Mouse (Mus musculus) mouse trophoblast stem cell (cell line): ENCODE data around the gene Rfx2.

Source experiments
- in situ Hi-C, 2 experiments: fragments of 300-500 bp; cut with MseI, MboI; formaldehyde crosslinking; loops; 2 replicates in 1 of 2; 3 replicates in 1 of 2; pipeline ENCODE4 v1.15.1; 2025

Gene Rfx2

DNA sequence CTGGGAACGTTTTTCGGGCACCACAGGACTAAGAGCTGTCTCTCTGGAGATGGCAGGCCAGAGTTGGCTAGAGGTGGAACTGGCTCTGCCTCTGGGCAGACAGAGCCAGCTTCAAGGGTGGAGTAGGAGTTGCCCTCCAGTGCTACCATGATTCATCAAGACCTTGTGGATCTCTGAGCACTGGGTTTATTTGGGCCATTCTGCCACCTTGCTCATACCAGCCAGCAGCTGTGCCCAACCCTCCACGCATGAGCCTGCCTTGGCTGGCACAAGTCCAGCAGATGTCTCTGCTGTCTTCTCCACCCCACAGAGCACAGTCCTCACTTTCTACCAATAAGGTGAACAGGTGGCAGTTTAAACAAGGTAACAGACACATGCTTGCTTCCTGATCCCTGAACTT, 41.9 kb downstream of the Rfx2 start:
- in situ Hi-C loops = no loop called here

DNA sequence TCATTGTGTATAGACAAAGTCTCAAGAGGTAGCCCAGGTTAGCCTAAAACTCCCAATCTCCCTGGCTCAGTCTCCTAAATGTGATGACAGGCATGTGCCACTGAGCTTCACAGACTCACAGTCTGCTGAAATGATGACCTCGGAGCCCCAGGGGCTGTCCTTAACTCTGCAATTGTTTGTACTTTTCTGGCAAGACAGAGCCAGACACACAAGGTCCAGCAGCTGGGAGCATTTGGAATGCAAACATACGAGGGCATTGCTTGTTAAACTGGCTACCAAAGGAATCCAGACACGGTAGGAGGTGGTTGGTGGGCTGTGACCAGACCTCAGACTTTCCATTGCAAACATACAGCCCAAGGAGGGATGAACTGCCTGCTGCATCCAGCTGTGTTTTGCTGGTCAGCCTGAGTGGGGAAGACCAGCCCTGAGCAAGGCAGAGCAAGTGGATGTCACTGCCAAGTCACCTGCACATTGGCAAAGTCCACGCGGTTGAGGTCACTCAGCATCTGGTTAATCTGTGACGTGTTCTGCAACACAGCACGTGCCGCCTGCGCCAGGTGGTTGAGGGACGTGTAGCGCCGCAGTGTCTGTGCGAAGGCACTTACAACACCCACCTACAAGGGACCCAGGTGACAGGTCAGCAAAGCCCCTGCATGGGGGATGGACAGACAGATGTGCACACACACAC, 50.4 kb downstream of the Rfx2 start:
- in situ Hi-C loops = no loop called here

DNA sequence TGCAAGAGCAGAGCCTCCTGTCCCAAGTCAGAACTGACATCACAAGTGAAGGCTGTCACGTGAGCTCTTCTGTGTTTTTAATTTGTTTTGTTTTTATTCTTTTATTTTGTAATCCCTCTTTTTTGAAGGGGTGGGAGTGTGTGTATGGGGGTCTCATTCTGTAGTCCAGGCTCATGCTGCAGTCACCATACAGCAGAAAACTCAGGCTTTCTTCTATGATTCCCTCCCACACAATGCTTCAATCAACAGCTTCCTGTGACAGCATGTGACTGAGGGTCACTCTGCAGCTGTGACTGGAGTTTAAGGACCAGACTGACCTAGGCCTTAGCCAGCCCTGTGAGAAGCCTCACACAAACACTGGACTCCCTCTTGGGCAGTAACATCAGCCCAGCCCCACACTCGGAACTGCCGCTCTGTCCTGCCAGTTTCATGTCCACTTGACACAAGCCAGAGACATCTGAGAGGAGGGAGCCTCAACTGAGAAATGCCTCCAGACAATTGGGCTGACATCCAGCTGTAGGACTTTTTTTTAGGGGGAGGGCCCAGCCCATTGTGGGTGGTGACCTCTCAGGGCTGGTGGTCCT, 51.9 kb downstream of the Rfx2 start:
- in situ Hi-C loops = no loop called here

DNA sequence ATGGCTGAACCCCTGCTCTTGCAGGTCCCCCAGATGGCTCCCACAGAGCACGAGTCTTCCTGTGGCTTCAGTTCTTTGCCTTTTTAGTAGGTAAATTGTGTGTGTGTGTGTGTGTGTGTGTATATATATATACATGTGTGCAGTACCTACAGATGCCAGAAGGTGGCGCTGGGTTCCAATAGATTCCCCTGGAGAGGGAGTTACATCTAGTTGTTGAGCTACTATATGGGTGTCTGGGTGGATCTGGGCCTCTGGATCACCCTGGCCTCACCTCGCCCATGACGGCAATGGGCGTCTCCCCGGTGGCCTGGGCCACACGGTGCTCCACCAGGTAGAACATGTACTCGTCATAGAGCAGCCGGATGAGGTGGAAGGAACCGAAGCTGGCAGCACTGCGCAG, 53.2 kb downstream of the Rfx2 start:
- in situ Hi-C loops = no loop called here

DNA sequence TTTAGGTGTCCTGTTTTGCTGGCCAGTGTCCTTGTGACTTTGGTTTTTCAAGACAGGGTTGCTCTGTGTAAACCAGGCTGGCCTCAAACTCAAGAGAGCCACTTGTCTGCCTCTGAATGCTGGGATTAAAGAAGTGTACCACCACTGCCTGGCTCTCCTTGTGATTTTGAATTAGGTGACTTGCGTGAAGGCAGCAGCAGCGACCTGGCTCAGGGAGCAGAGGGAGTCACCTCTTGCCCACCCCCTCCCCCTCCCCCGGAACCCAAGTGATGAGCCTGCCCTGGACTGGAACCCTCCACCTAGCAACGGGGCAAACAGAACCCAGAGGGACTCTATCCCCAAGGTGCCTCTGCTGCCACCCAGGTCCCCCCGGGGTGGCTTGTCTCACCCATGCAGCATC, 60.9 kb downstream of the Rfx2 start, which contains the start of gene Prr22:
Gene Prr22, plus strand, starts transcription at position 301 of the 400 bp plus-strand sequence.
- in situ Hi-C loops = no loop called here

DNA sequence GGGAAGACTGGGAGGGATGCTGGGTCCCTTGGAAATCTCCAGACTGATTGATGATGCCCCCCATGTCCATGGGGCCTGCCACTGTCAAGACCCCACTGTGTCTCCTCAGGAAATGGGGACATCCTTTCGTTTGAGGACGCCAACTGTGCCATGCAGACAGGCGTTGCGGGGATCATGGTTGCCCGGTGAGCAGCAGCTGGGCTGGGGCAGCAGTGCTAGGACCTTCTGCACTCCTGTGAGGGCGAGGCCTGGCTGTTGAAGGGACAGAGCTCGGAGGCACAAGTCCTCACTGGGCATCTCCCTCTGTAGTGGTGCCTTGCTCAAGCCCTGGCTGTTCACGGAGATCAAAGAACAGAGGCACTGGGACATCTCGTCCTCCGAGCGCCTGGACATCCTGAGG, 61.9 kb downstream of the Rfx2 start:
- in situ Hi-C loops = no loop called here

DNA sequence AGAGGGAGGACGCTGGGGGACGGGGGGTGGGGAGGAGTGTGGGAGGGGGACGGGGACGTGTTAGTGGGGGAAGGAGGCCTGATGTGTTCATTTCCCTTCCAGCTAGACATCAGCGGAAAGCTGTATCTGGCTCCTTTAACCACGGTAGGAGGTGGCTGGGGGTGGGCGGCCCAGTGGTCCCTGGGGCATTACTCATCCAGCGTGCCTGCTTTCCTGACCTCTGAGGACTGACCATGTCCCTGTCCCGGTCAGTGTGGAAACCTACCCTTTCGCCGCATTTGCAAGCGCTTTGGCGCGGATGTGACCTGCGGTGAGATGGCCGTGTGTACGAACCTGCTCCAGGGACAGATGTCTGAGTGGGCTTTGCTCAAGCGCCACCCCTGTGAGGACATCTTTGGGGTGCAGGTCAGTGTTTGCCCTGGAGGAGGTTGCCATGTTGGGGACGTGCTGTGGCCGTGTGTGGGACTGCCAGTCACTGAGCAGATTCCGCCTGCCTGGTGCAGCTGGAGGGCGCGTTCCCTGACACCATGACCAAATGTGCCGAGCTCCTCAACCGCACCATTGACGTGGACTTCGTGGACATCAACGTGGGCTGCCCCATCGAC, 63.2 kb downstream of the Rfx2 start:
- in situ Hi-C loops = no loop called here

DNA sequence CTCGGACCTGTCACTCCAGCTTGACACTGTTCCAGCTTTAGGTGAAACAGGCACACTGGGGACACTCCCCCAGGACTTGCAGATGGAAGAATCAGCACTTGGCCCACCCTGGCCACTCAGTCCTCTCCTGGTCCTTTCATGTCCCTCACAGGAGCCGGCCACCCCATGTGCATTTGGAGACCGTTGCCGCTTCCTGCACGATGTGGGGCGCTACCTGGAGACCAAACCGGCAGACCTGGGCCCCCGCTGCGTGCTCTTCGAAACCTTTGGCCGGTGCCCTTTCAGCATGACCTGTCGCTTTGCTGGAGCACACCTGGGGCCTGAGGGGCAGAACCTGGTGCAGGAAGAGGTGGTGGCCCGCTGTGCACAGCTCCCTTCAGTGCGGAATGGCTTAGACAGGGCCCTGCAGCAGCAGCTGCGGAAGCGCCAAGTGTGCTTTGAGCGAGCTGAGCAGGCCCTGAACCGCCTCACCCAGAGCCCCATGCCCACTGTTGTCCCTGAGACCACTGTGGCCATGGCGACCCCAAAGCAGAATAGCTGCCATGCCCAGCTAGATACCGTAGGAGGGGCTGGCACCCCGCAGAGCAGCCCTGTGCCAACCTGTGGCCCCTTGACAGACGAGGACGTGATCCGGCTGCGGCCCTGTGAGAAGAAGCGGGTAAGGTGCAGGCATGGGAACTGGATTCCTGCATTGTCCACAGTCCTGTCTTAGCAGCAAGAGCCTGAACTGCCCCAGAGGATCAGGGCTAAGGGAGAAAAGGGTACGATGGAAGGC, 64.0 kb downstream of the Rfx2 start:
- in situ Hi-C loops = no loop called here

DNA sequence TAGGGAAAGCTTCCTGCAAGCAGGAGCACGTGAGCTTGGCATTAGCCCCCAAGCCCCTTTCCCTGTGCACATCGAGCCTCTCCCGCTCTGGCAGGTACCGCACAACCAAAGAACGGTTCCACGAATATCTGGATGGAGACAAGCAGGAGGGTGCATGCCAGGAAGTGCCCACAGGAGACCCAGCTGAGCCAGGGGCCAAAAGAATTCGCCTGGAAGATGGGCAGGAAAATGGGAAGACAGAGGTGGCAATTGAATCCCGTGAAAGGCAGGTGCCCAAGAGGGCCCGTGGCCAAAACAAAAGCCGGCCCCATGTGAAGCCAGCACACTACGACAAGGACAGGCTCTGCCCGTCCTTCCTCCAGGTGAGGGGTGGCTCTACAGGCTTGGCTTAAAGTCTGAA, 65.4 kb downstream of the Rfx2 start:
- in situ Hi-C loops = no loop called here

DNA sequence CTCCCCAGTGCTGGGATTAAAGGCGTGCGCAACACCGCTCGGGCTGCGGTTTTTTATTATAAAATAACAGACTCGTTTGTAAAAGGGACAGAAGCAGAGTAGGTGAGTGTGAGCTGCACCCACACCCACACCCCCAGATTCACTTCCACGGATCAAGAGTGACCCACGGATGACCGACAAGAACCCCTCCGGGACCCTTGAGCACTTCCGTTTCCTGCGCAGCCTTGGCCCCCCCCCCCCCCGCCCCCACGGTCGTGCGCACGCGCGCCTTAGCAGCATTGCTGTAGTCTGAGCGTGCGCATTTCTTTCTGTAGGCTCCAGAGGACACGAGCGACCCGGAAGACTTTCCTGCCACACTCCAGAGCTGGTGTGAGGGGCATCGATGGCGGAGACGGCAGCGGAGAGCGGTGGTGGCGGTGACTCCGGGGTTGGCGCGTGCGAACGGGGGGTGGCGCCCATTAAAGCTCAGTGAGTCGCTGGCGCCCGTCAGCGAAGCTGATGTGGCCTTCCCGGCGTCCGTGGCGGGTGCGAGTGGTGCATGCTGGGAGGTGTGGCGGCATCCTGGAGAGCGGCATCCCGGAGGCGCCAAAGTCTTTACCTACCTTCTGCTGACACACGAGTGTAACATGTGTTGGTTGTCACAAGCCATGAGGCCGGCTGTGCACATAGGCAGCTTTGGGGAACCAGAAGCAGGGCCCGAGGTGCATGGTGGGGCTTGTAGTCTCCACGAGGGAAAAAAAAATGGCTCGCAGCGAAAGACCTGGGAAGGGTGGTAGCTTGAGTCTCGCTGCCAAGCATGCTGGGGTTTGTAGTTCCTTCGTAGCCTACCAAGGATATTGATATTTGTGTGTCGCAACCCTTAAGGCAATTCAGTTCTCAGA, 66.1 kb downstream of the Rfx2 start, which contains the start of gene Dus3l:
Gene Dus3l, plus strand, starts transcription at position 284 of the 881 bp plus-strand sequence.
- in situ Hi-C loops = no loop called here

DNA sequence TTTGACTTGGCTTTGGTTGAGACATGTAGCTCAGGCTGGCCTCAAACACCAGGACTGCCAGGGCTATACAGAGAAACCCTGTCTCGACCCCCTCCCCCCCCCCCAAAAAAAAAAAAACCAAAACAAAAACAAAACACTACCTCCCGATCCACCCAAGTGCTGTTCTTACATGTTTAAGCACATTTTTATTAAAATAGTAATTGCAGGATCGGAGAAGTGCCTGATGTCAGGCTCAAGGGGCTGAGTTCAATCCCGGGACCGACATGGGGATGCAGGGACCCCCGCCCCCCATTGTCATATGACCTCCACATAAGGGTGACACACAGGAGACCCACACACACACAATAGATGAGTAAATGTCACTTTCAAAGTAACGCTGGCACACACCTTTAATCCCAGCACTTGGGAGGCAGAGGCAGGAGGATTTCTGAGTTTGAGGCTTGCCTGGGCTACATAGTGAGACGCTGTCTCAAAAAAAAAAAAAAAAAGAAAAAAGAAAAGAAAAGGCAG, 67.0 kb downstream of the Rfx2 start:
- in situ Hi-C loops = no loop called here

DNA sequence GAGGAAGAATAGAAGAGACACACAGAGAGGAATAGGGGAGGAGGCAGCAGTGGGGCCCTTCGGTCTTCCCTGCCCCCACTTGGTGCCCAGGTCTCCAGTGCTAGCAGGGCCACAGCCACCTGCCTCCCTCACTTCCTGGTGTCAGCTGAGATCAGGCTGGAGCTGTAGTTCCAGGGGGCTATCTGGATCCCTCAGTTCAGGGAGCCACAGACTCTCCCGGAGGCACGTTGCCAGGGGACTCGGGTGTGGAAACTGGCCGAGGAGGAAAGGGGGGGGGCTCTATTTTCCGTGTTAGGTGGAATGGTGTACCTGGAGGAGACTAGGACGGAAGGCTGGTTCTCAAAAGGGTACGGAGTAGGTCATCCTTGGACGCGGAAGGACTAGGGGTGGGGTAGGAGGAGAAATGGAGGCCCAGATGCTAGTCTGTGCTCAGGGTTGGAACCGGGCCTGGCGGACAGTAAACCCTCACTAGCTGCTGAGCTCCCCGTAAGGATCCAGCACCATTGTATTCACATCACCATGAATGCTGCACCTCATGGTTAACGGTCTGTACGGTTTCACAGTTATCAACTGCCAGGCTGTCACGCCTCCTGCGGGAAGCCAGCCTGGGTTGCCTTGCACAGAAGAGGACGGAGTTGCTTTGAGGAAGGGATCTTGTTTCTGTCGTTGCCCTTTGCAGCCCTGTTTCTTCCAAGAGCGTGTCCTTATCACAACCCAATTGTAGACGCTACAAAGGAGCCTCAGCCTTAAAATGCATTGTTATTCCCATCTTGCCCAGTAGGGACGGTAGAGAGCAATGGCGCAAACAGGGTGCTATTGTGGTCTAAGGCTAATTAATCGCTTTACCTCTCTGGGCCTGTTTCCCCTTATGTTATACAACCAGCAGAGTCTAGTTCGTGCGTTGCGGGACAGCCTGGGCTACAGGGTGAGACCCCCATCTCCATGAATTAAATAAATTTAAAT, 67.8 kb downstream of the Rfx2 start:
- in situ Hi-C loops = no loop called here

DNA sequence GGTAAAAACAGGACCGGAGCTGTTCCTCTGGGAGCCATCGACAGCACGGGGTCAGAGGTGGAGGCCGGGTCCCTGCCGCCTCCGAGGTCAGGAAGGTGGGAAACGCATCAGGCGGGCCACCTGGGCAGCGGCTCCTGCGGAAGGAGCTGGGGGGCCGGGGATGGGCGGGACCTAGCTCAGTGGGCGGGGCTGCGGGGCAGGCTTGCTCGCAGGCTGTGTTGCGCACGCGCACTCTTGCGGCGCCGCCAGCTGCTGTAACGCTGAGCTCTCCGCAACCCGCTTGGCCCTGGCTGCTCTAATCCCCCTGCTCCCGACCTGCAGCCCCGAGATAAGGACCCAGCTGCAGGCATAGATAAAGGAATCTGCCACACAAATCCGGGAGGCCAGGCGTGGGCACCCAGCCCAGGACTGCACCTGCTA, 68.8 kb downstream of the Rfx2 start:
- in situ Hi-C loops = no loop called here

DNA sequence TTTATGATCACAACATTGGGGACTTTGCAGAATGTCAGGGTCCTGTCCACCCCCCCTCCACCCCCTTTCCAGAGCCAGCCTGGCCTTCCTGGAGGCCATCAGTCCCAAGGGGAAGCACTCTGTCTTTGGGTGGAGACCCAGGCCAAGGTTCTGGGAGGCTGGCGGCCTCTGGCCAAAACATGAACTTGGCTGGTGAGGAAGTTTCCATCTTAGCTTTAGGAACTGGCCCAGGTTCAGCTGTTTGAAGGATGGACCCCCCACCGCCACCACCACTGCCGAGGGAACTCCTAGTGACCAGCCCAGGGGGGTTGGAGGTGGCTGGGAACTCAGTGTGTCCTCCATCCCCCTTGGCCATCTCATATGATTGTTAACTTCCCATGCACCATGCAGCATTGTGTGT, 69.7 kb downstream of the Rfx2 start:
- in situ Hi-C loops = no loop called here

DNA sequence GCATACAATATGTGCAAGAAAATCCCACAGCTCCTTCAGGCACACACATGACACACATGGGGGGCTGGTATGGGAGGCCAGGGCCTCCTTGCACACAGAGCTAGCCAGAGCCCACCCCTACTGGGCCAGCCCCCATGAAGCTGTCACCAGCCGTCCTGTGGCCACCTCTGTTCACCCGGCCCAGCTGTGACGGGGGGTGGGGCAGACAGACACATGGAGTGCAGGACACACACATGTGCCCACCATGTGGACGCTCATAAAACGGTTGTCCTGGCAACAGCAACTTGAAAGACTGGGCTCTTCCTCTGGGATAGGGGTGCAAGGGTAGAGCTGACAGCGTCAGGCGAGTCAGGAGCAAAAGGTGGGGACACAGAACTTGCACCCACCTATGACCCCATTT, 71.6 kb downstream of the Rfx2 start:
- in situ Hi-C loops = no loop called here

DNA sequence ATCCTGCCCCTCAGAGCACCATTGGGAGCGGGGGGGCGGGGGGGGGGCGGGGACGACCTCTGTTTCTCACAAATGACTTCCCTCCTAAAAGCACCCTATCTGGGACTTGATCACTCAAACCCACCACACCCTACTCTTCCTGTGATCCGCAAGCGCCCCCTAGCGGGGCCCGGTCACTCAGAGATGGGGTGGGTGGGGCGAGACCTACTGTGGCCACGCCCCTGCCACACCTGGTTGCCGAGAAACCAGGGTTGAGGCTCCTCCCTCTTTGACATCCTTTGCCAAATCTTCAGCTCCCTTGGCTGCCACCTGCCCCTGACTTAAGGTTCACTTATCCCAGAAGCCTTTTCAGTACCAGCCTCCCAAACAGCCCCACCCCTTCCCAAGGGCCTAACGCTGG, 72.7 kb downstream of the Rfx2 start:
- in situ Hi-C loops = no loop called here

DNA sequence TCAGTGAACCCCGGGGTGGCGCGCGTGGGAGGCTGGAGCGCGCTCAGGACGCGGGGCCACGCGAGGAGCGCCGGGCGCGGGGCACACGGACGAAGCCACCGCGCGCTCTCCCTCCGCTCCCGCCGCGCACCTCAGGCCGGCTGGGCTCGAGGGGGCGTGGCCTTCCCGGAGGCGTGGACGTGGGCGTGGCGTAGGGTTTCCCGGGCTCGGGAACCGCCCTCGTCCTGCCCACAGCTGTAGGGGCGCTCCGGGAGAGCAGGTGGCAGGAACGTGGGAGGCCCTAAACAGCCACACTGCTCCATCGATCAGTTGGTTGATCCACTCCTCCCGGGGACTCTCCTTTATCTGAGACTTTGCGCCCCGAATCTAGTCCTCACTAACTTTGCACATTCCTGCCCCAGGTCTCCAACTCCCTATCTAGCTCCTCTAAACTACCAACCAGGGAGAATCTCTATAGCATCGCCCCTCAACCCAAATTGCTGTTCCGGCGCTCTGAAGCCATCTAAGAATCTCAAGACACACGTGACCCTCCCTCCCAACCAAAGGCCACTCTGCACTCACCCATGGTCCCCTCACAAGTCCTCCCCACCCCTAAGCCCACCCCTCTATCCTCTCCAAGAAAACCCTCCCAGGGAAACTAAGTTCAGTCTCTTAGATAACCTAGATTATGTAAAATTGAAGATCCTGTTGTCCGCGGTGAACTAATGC, 73.2 kb downstream of the Rfx2 start, which contains the start of gene Nrtn:
Gene Nrtn, minus strand, starts transcription at position 115 of the 708 bp plus-strand sequence.
- in situ Hi-C loops = no loop called here

DNA sequence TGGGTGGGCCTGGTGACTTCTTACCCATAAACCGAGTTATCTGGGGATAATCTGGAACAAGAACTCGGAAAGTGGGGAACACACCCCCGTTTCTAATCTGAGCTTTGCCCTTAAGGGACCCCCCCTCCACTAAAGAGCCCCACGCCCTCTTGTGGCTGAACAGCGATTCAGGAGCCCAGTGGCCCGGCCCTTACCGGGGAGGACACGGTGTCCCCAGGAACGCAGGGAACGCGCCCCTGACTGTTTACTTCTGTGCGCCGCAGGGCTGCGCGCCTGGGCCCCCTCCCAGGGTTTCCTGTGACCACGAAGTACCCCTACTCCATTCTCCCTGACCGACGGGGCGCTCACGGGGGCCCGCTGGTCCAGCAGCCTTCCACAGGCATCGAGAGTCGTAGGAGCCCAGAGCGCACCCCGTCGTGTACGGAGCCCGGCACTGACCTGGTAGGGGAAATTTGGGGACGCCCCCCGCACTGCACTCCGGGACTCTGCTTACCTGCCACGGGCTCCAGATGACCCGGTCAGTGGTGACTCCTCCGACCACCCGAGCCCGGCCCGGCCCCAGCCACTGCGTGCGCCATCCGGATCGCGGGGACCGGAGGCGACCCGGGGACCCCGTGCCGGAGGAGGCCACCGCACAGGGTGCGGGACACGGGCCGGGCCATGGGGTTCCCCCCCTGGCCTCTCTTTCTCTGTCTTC, 74.0 kb downstream of the Rfx2 start:
- in situ Hi-C loops = no loop called here
